Mouse (Mus musculus): Measurements from ENCODE around the gene Agap2. TPM values are rescaled to one million over a fixed set of nuclear protein-coding genes. Genes with fewer than 3 reads are reported as not detected.

Gene Agap2
- polyA plus RNA-seq, 1 experiment from 2014 or later = 0.32 TPM

GRCm38 (mm10) chr10:127091507-127092396 lies 16.7 kb downstream of the Agap2 start:
- H3K4me2 ChIP-seq (replicated peaks; ENCODE audit: low read depth, low read length) = peak overlapping the region; percentile 47
- H3K4me3 ChIP-seq (ENCODE audit: low read depth, low read length) = peak overlapping the region; percentile 15; the same call in 1 of the 2 replicates
- DNase-seq (ENCODE audit: low spot score) (peak; percentile 55), ATAC-seq (peak; percentile 46)
- H3K27ac ChIP-seq (ENCODE audit: low read length) = no peak overlapping the region
- H3K9me3 ChIP-seq (ENCODE audit: low read length) = no peaks in the 10 kb centered on the region
- H3K27me3 ChIP-seq (replicated peaks; ENCODE audit: insufficient read depth, low read length) = peaks cover 32% of the 10 kb centered on the region
- peak; percentile 34 for TF ChIP-seq CTCF (IDR thresholded peaks at IDR 0.05)
- no peak for TF ChIP-seq EP300 (IDR thresholded peaks at IDR 0.05)
- 15% methylated on average over 48 of the region's 51 CpGs for WGBS
- no peak overlapping the region for H3K9ac ChIP-seq (replicated peaks; ENCODE audit: low read depth)
- peaks cover 3% of the 10 kb centered on the region; the same call in 1 of the 2 replicates for H3K36me3 ChIP-seq (ENCODE audit: insufficient read depth, low read length)
- H3K4me1 ChIP-seq (ENCODE audit: insufficient read depth, low read depth, low read length) = peaks cover 13% of the 10 kb centered on the region; the same call in 1 of the 2 replicates

GRCm38 (mm10) chr10:127092742-127093141 lies 17.7 kb downstream of the Agap2 start:
- Histone ChIP-seq H3K36me3 (ENCODE audit: insufficient read depth, low read length) (peaks cover 10% of the 10 kb centered on the region; the same call in 1 of the 2 replicates), H3K9me3 (ENCODE audit: low read length) (no peaks in the 10 kb centered on the region), H3K4me3 (ENCODE audit: low read depth, low read length) (no peak overlapping the region), H3K27ac (ENCODE audit: low read length) (no peak overlapping the region), H3K4me2 (replicated peaks; ENCODE audit: low read depth, low read length) (no peak overlapping the region), H3K4me1 (ENCODE audit: insufficient read depth, low read depth, low read length) (peaks cover 13% of the 10 kb centered on the region; the same call in 1 of the 2 replicates), H3K9ac (replicated peaks; ENCODE audit: low read depth) (no peak overlapping the region), H3K27me3 (replicated peaks; ENCODE audit: insufficient read depth, low read length) (peaks cover 32% of the 10 kb centered on the region)
- no peak for ATAC-seq
- no peak for TF ChIP-seq CTCF (IDR thresholded peaks at IDR 0.05)
- TF ChIP-seq EP300 (IDR thresholded peaks at IDR 0.05) = no peak
- 37% methylated on average over 4 of the region's 4 CpGs for WGBS
- DNase-seq (ENCODE audit: low spot score) = no peak

GRCm38 (mm10) chr10:127094382-127094802 lies 19.3 kb downstream of the Agap2 start:
- DNase-seq (ENCODE audit: low spot score) (peak; percentile 86), ATAC-seq (peak; percentile 79)
- Histone ChIP-seq H3K9ac (replicated peaks; ENCODE audit: low read depth) (no peak overlapping the region), H3K27ac (ENCODE audit: low read length) (peak overlapping the region; percentile 59), H3K4me2 (replicated peaks; ENCODE audit: low read depth, low read length) (0 out of 2 replicates have a peak overlapping the region, but pooled peaks have one; percentile 14), H3K27me3 (replicated peaks; ENCODE audit: insufficient read depth, low read length) (peaks cover 32% of the 10 kb centered on the region), H3K4me1 (ENCODE audit: insufficient read depth, low read depth, low read length) (peaks cover 13% of the 10 kb centered on the region; the same call in 1 of the 2 replicates), H3K36me3 (ENCODE audit: insufficient read depth, low read length) (peaks cover 18% of the 10 kb centered on the region), H3K4me3 (ENCODE audit: low read depth, low read length) (no peak overlapping the region), H3K9me3 (ENCODE audit: low read length) (no peaks in the 10 kb centered on the region)
- TF ChIP-seq EP300 (IDR thresholded peaks at IDR 0.05) = peak; percentile 42; the same call in 1 of the 2 replicates
- TF ChIP-seq CTCF (IDR thresholded peaks at IDR 0.05) = no peak
- WGBS = 20% methylated on average over 7 of the region's 7 CpGs

GRCm38 (mm10) chr10:127098514-127098913 lies 23.4 kb downstream of the Agap2 start:
- TF ChIP-seq CTCF (IDR thresholded peaks at IDR 0.05) = no peak
- no peak for TF ChIP-seq EP300 (IDR thresholded peaks at IDR 0.05)
- no peaks in the 10 kb centered on the region for H3K4me1 ChIP-seq (ENCODE audit: insufficient read depth, low read depth, low read length)
- H3K27me3 ChIP-seq (replicated peaks; ENCODE audit: insufficient read depth, low read length) = no peaks in the 10 kb centered on the region
- peaks cover 20% of the 10 kb centered on the region for H3K36me3 ChIP-seq (ENCODE audit: insufficient read depth, low read length)
- H3K9ac ChIP-seq (replicated peaks; ENCODE audit: low read depth) = no peak overlapping the region
- ATAC-seq (no peak), DNase-seq (ENCODE audit: low spot score) (no peak)
- H3K4me3 ChIP-seq (ENCODE audit: low read depth, low read length) = no peak overlapping the region
- H3K4me2 ChIP-seq (replicated peaks; ENCODE audit: low read depth, low read length) = no peak overlapping the region
- no peak overlapping the region for H3K27ac ChIP-seq (ENCODE audit: low read length)
- WGBS = 78% methylated on average over 20 of the region's 20 CpGs
- H3K9me3 ChIP-seq (ENCODE audit: low read length) = no peaks in the 10 kb centered on the region

- H3K36me3 ChIP-seq (ENCODE audit: insufficient read depth, low read length) = peaks cover 20% of the 10 kb centered on the region
- H3K9ac ChIP-seq (replicated peaks; ENCODE audit: low read depth) = no peak overlapping the region
- no peak overlapping the region for H3K27ac ChIP-seq (ENCODE audit: low read length)
- no peak overlapping the region for H3K4me2 ChIP-seq (replicated peaks; ENCODE audit: low read depth, low read length)
- no peaks in the 10 kb centered on the region for H3K4me1 ChIP-seq (ENCODE audit: insufficient read depth, low read depth, low read length)
- 87% methylated on average over 10 of the region's 10 CpGs for WGBS
- H3K4me3 ChIP-seq (ENCODE audit: low read depth, low read length) = no peak overlapping the region
- no peak for ATAC-seq
- H3K9me3 ChIP-seq (ENCODE audit: low read length) = no peaks in the 10 kb centered on the region
- TF ChIP-seq CTCF (IDR thresholded peaks at IDR 0.05) (no peak), EP300 (IDR thresholded peaks at IDR 0.05) (no peak)
- H3K27me3 ChIP-seq (replicated peaks; ENCODE audit: insufficient read depth, low read length) = no peaks in the 10 kb centered on the region
- no peak for DNase-seq (ENCODE audit: low spot score)
These were observed 24.1 kb downstream of the Agap2 start for GRCm38 (mm10) chr10:127099191-127099590.

- ATAC-seq (no peak), DNase-seq (ENCODE audit: low spot score) (no peak)
- TF ChIP-seq EP300 (IDR thresholded peaks at IDR 0.05) (no peak), CTCF (IDR thresholded peaks at IDR 0.05) (no peak)
- Histone ChIP-seq H3K4me1 (ENCODE audit: insufficient read depth, low read depth, low read length) (no peaks in the 10 kb centered on the region), H3K27ac (ENCODE audit: low read length) (no peak overlapping the region), H3K4me3 (ENCODE audit: low read depth, low read length) (no peak overlapping the region), H3K4me2 (replicated peaks; ENCODE audit: low read depth, low read length) (no peak overlapping the region), H3K9me3 (ENCODE audit: low read length) (no peaks in the 10 kb centered on the region), H3K36me3 (ENCODE audit: insufficient read depth, low read length) (peaks cover 20% of the 10 kb centered on the region), H3K9ac (replicated peaks; ENCODE audit: low read depth) (no peak overlapping the region), H3K27me3 (replicated peaks; ENCODE audit: insufficient read depth, low read length) (no peaks in the 10 kb centered on the region)
- 89% methylated on average over 15 of the region's 15 CpGs for WGBS
These were observed 24.8 kb downstream of the Agap2 start for GRCm38 (mm10) chr10:127099868-127100267.

All from lung, postnatal 0 days (tissue).